Mouse (Mus musculus) kidney, postnatal 0 days (tissue): ENCODE measurements at regions not wholly inside any gene's neighbourhood (a gene's known extent, or its start where the extent isn't known, plus 50 kb on each side); places are given as distances from the start of the nearest gene placed in this dataset.
A peak's percentile ranks its signal among the peaks of the same experiment; 100 is the strongest.
"Not testable (repeated sequence)": the region's sequence is repeated elsewhere in the genome, so short reads cannot be mapped to it uniquely, and the experiment has no call there.

Experiments
- ATAC-seq: fragments of 200-750 bp; cut with Nextera tagmentation; replicated peaks from 2 replicates; pipeline ENCODE4 v1.8.0; 2017; ENCODE audit warnings: low read depth, moderate number of reproducible peaks, moderate TSS enrichment, moderate library complexity; ENCODE audit not compliant: low FRiP score
- DNase-seq: peaks from one replicate; pipeline ENCODE4 v3.0.0-alpha.2; 2016; ENCODE audit warnings: low spot score
- H3K27ac ChIP-seq: fragments of 300-500 bp; sonication (generic); 2 replicates; pipeline ENCODE4 v1.5.1; 2014; ENCODE audit warnings: mild to moderate bottlenecking
- H3K27me3 ChIP-seq: fragments of 300-500 bp; sonication (generic); 2 replicates; pipeline ENCODE4 v1.6.1; 2014; ENCODE audit warnings: low read length, mixed read lengths; ENCODE audit not compliant: insufficient read depth
- H3K36me3 ChIP-seq: fragments of 300-500 bp; sonication (generic); 2 replicates; pipeline ENCODE4 v1.6.1; 2014; ENCODE audit warnings: low read length, mixed read lengths; ENCODE audit not compliant: insufficient read depth
- H3K4me1 ChIP-seq: fragments of 300-500 bp; sonication (generic); replicated peaks from 2 replicates; pipeline ENCODE4 v1.6.1; 2014; ENCODE audit warnings: antibody characterized with exemption, low read length, mixed read lengths; ENCODE audit not compliant: insufficient read depth
- H3K4me2 ChIP-seq: fragments of 300-500 bp; sonication (generic); 2 replicates; pipeline ENCODE4 v1.6.1; 2014; ENCODE audit warnings: mild to moderate bottlenecking, low read length, moderate library complexity, mixed read lengths
- H3K4me3 ChIP-seq: fragments of 300-500 bp; sonication (generic); replicated peaks from 2 replicates; pipeline ENCODE4 v1.5.1; 2014; ENCODE audit warnings: low read depth, low read length
- H3K9ac ChIP-seq: fragments of 300-500 bp; sonication (generic); 2 replicates; pipeline ENCODE4 v1.6.1; 2014; ENCODE audit warnings: low read depth, low read length
- H3K9me3 ChIP-seq: fragments of 300-500 bp; sonication (generic); replicated peaks from 2 replicates; pipeline ENCODE4 v1.6.1; 2016; ENCODE audit warnings: low read length, inconsistent platforms, mixed read lengths
- CTCF ChIP-seq: IDR thresholded peaks from 2 replicates; pipeline ENCODE4 v1.5.1; 2016; ENCODE audit warnings: antibody characterized with exemption, low read depth, mild to moderate bottlenecking, moderate library complexity
- WGBS: fragments of 180-500 bp; shearing (Covaris S2); extraction: QIAGEN DNeasy Blood & Tissue Kit; methylation state at CpG from one replicate; pipeline ENCODE4 v1.1.7; 2014; 5-methylcytosine and 5-hydroxymethylcytosine counted together

DNA sequence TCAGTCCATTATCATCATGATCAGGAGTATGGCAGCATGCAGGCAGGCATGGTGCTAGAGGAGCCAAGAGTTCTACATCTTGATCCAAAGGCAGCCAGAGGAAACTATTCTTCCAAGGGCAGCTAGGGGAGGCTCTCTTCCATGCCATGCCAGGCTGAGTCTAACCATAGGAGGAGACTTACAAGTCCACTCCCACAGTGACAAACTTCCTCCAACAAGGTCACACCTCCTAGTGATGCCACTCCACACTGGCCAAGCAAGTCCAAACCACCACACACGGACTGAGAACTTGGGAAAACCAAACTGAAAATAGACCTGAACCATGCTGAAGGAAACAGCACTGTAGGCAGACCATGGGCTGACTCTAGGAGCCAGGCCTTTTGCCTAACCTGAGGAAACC, 197.4 kb downstream of the Prex1 start:
- H3K27ac ChIP-seq: no peak overlapping the region
- no peaks in the 10 kb centered on the region for H3K36me3 ChIP-seq
- no peaks in the 10 kb centered on the region for H3K9me3 ChIP-seq
- no peak overlapping the region for H3K4me2 ChIP-seq
- H3K4me1 ChIP-seq: peaks cover 4% of the 10 kb centered on the region
- no peak overlapping the region for H3K9ac ChIP-seq
- no peaks in the 10 kb centered on the region for H3K27me3 ChIP-seq
- peak; percentile 16; the same call in 1 of the 2 replicates for TF ChIP-seq CTCF
- no peak overlapping the region for H3K4me3 ChIP-seq
- 85% methylated on average over 1 of the region's 1 CpGs for WGBS
- no peak for DNase-seq
- ATAC-seq: no peak

- Histone ChIP-seq H3K27me3 (no peaks in the 10 kb centered on the region), H3K9ac (no peak overlapping the region), H3K9me3 (no peaks in the 10 kb centered on the region), H3K4me2 (no peak overlapping the region), H3K36me3 (no peaks in the 10 kb centered on the region), H3K27ac (no peak overlapping the region), H3K4me1 (peaks cover 8% of the 10 kb centered on the region), H3K4me3 (no peak overlapping the region)
- TF ChIP-seq CTCF: no peak
- ATAC-seq: no peak
- no peak for DNase-seq
- 36% methylated on average over 8 of the region's 8 CpGs for WGBS
These were observed 199.0 kb downstream of the Prex1 start for GRCm38 (mm10) chr2:166514664-166515063.

DNA sequence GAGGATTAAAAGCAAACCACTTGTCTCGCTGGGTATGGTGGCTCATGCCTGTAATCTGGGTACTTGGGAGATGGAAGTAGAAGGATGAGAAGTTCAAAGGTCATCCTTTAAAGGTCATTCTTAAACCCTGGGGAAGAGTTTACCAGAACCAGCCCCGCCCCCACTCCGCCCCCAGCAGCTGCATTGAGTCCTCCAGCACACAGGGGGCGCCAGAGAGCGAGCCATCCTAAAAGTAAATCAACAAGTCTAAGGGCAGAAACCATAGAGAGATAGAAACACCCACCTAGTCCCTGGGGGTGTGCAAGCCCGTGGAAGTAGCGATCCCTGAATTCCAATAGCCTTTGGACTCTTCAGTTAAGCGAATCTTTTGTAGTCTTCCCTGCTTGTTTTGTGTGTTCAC, 201.1 kb downstream of the Prex1 start:
- H3K36me3 ChIP-seq: no peaks in the 10 kb centered on the region
- no peaks in the 10 kb centered on the region for H3K9me3 ChIP-seq
- WGBS: 84% methylated on average over 8 of the region's 8 CpGs
- H3K4me2 ChIP-seq: no peak overlapping the region
- H3K4me1 ChIP-seq: peaks cover 8% of the 10 kb centered on the region
- TF ChIP-seq CTCF: peak; percentile 43
- no peak overlapping the region for H3K9ac ChIP-seq
- ATAC-seq (no peak), DNase-seq (no peak)
- no peaks in the 10 kb centered on the region for H3K27me3 ChIP-seq
- H3K4me3 ChIP-seq: no peak overlapping the region
- no peak overlapping the region for H3K27ac ChIP-seq

DNA sequence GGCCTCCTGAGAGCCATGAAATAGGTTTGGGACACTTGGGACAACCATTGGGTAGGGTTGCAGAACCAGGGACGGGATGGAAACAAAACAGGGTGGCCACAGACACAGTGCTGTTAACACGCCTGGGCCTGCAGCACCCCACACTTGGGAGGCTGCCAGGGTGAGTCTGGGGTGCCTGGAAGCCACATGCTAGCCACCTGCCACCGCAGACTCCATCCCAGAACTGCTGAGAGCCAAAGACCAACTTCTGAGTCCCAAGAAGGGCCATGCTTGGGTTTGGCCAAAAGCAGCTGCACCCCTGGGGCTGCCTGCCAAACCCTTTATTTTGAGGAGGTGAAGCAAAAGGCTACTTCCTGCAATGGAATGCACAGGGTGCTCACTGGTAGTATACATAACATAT, 202.2 kb downstream of the Prex1 start:
- not testable (repeated sequence) for DNase-seq, H3K27me3 ChIP-seq, H3K9ac ChIP-seq, H3K4me1 ChIP-seq, ATAC-seq, H3K36me3 ChIP-seq, H3K27ac ChIP-seq, H3K4me2 ChIP-seq, H3K9me3 ChIP-seq, H3K4me3 ChIP-seq
- 81% methylated on average over 3 of the region's 3 CpGs for WGBS

DNA sequence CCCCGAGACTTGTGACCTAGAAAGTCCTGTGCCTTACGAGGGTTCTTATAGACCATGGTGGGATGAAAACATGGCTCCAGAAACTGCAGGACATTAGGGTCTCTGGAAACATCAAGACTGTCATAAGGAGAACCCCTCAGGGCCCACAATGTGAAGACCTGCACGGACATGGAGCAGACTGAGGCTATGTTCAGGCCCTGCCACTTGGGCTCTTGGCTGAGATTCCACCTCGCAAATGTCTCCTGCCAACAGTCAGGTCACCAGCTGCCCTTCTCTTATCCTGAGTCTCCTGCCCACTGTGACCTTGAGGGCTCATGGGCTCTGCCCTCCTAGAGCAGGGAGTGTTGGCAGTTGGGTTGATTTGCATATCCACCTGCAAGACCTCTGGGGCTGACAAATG, 202.9 kb downstream of the Prex1 start:
- 0 out of 2 replicates have a peak, but pooled peaks cover 4% of the 10 kb centered on the region for H3K4me1 ChIP-seq
- ATAC-seq (no peak), DNase-seq (no peak)
- H3K27ac ChIP-seq: no peak overlapping the region
- H3K36me3 ChIP-seq: no peaks in the 10 kb centered on the region
- H3K9me3 ChIP-seq: no peaks in the 10 kb centered on the region
- no peak overlapping the region for H3K4me2 ChIP-seq
- H3K4me3 ChIP-seq: no peak overlapping the region
- WGBS: 50% methylated on average over 4 of the region's 4 CpGs
- TF ChIP-seq CTCF: no peak
- no peak overlapping the region for H3K9ac ChIP-seq
- H3K27me3 ChIP-seq: no peaks in the 10 kb centered on the region

DNA sequence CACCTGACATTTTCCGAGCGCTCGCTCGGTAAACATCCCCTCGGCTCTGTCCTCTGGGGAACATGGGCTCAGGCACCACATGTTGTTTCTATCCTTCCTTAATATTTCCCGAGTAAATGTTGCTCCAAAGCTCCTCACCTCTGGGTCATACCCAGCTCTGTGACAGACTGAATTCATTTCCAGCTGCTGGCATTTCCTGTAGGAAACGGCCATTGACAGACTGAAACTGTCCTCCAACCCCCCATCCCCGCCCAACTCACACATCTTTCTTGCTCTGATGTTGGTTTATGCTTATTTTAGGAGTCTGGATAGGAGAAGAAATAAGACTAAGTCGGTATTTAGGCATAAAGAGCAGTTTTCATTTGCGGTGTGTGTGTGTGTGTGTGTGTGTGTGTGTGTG, 204.0 kb downstream of the Prex1 start:
- ATAC-seq (no peak), DNase-seq (peak; percentile 24)
- H3K4me3 ChIP-seq: no peak overlapping the region
- 0 out of 2 replicates have a peak, but pooled peaks cover 4% of the 10 kb centered on the region for H3K4me1 ChIP-seq
- TF ChIP-seq CTCF: no peak
- H3K36me3 ChIP-seq: no peaks in the 10 kb centered on the region
- no peak overlapping the region for H3K9ac ChIP-seq
- H3K9me3 ChIP-seq: no peaks in the 10 kb centered on the region
- 71% methylated on average over 10 of the region's 10 CpGs for WGBS
- H3K27ac ChIP-seq: no peak overlapping the region
- no peaks in the 10 kb centered on the region for H3K27me3 ChIP-seq
- no peak overlapping the region for H3K4me2 ChIP-seq
